ENCODE assay signal across 16 mouse cellular contexts in the genomic region with DNA sequence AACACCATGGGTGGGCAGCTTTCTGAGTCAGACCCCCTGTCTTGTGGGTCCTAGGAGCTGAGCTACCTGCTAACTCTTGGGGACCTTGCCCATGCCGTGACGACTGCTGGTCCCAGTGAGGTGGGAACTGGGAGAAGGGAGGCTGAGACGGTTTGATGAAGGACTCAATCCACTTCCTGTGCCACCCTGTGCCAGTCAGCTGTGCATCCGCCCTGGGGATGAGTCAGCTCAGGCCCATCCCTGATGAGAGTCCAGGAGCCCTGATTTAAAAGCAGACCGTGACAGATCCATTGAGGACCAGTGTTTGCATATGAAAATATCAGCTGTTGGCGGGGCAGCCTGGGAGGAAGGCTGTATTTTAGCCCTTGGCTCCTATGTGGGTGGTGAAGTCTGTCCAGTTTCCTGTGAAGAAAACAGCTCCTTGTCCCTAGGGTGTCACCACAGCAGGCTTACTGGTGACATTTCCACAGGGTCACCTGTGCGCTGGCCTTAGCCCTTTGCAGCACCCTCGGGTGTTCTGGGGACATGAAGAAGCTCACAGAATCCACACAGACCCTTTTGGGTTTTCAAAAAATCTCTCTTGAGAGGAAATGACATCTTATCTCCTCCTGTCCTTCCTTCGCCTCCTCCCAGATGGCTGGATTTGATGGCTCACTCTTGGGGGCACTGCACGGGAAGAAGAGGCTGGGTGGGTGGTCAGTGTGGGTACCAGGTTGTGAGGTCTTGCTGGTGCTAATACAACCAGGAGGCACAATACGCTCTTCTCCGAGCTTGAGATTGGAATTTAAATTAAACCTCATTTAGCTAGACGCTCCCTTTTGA.
DNase-seq lines count a peak whose midpoint lies in the region; ATAC-seq and TF ChIP-seq lines count a peak whose summit lies in the region.
"Had no signal": no experiment of that assay in that cellular context is flagged by ENCODE, and none has a peak within 500 bp of the region (broad histone marks: within the 10 kb centered on the region; RNA-seq: fewer than 3 reads in every experiment).

No protein-coding gene starts in this region.

- no peak overlapping the region for H3K4me3 ChIP-seq in embryonic facial prominence, embryonic 12.5 days
- H3K4me3 ChIP-seq in embryonic facial prominence, embryonic 10.5 days: no peak overlapping the region
- no peak overlapping the region for H3K4me3 ChIP-seq in lung, embryonic 16.5 days (ENCODE audit: low read length)
- H3K4me3 ChIP-seq in hindbrain, postnatal 0 days (ENCODE audit: low read length): no peak overlapping the region
- H3K4me3 ChIP-seq in stomach, embryonic 16.5 days (replicated peaks; ENCODE audit: low read length): no peak overlapping the region
- H3K4me3 ChIP-seq: embryonic facial prominence, embryonic 13.5 days had no signal

- no peak overlapping the region for H3K27ac ChIP-seq in embryonic facial prominence, embryonic 12.5 days
- H3K27ac ChIP-seq in embryonic facial prominence, embryonic 10.5 days (replicated peaks): no peak overlapping the region
- no peak overlapping the region; the same call in 1 of the 2 replicates for H3K27ac ChIP-seq in lung, embryonic 16.5 days (ENCODE audit: low read length)
- H3K27ac ChIP-seq in hindbrain, postnatal 0 days: no peak overlapping the region
- no peak overlapping the region for H3K27ac ChIP-seq in stomach, embryonic 16.5 days (ENCODE audit: low read length)
- H3K27ac ChIP-seq: embryonic facial prominence, embryonic 13.5 days; macrophage had no signal

- H3K4me2 ChIP-seq in embryonic facial prominence, embryonic 12.5 days (replicated peaks): 0 out of 2 replicates have a peak overlapping the region, but pooled peaks have one; percentile 9
- peak overlapping the region; percentile 34 for H3K4me2 ChIP-seq in lung, embryonic 16.5 days (ENCODE audit: low read depth, low read length)
- H3K4me2 ChIP-seq in hindbrain, postnatal 0 days (ENCODE audit: low read depth, low read length): peak overlapping the region; percentile 17; the same call in 1 of the 2 replicates
- H3K4me2 ChIP-seq in stomach, embryonic 16.5 days (ENCODE audit: low read depth, low read length): peak overlapping the region; percentile 3; the same call in 1 of the 2 replicates
- H3K4me2 ChIP-seq: embryonic facial prominence, embryonic 13.5 days had no signal

- no peak for DNase-seq in embryonic facial prominence, embryonic 10.5 days (ENCODE audit: low spot score)
- DNase-seq in lung, postnatal 10 days: no peak
- no peak for DNase-seq in hindbrain, postnatal 0 days (ENCODE audit: low spot score)
- no peak for DNase-seq in layer of hippocampus, adult 11-12 months (ENCODE audit: low spot score)
- no peak for DNase-seq in spleen, adult 12 weeks (ENCODE audit: low spot score)
- DNase-seq: adrenal gland, postnatal 25 days; cerebellum, adult 11 months; gastrocnemius, postnatal 10 days; liver; right cerebral cortex, postnatal 4 days; thymus, adult 18-20 months had no signal

- no peaks in the 10 kb centered on the region for H3K4me1 ChIP-seq in embryonic facial prominence, embryonic 12.5 days
- peaks cover 26% of the 10 kb centered on the region for H3K4me1 ChIP-seq in embryonic facial prominence, embryonic 10.5 days
- peaks cover 7% of the 10 kb centered on the region; the same call in 1 of the 2 replicates for H3K4me1 ChIP-seq in lung, embryonic 16.5 days (replicated peaks; ENCODE audit: control insufficient read depth, insufficient read depth, low read length)
- peaks cover 13% of the 10 kb centered on the region; the same call in 1 of the 2 replicates for H3K4me1 ChIP-seq in hindbrain, postnatal 0 days (ENCODE audit: insufficient read depth, low read length)
- 0 out of 2 replicates have a peak, but pooled peaks cover 4% of the 10 kb centered on the region for H3K4me1 ChIP-seq in stomach, embryonic 16.5 days (ENCODE audit: control insufficient read depth, insufficient read depth, low read length)
- H3K4me1 ChIP-seq: embryonic facial prominence, embryonic 13.5 days had no signal

- H3K9ac ChIP-seq in embryonic facial prominence, embryonic 12.5 days: no peak overlapping the region
- H3K9ac ChIP-seq in lung, embryonic 16.5 days (ENCODE audit: low read length): no peak overlapping the region
- peak overlapping the region; percentile 9; the same call in 1 of the 2 replicates for H3K9ac ChIP-seq in hindbrain, postnatal 0 days (replicated peaks; ENCODE audit: low read length)
- no peak overlapping the region for H3K9ac ChIP-seq in stomach, embryonic 16.5 days (ENCODE audit: low read length)
- H3K9ac ChIP-seq: embryonic facial prominence, embryonic 13.5 days had no signal

- ATAC-seq in embryonic facial prominence, embryonic 12.5 days (ENCODE audit: insufficient number of reproducible peaks, insufficient read depth, low FRiP score, low TSS enrichment): no peak; the same call in 1 of the 2 replicates
- ATAC-seq in lung, embryonic 16.5 days (ENCODE audit: low read depth): peak; percentile 51
- peak; percentile 46; the same call in 1 of the 2 replicates for ATAC-seq in hindbrain, postnatal 0 days
- ATAC-seq in stomach, embryonic 16.5 days (ENCODE audit: insufficient read depth, low FRiP score): peak; percentile 29; the same call in 1 of the 2 replicates

- H3K27me3 ChIP-seq in embryonic facial prominence, embryonic 12.5 days: no peaks in the 10 kb centered on the region
- H3K27me3 ChIP-seq in embryonic facial prominence, embryonic 10.5 days (replicated peaks; ENCODE audit: low read depth, poor library complexity, severe bottlenecking): no peaks in the 10 kb centered on the region
- no peaks in the 10 kb centered on the region for H3K27me3 ChIP-seq in lung, embryonic 16.5 days (ENCODE audit: control insufficient read depth, insufficient read depth, low read depth, low read length)
- H3K27me3 ChIP-seq in hindbrain, postnatal 0 days (ENCODE audit: insufficient read depth, low read length): no peaks in the 10 kb centered on the region
- no peaks in the 10 kb centered on the region for H3K27me3 ChIP-seq in stomach, embryonic 16.5 days (ENCODE audit: control insufficient read depth, insufficient read depth, low read length)
- H3K27me3 ChIP-seq: embryonic facial prominence, embryonic 13.5 days had no signal

- no peaks in the 10 kb centered on the region for H3K9me3 ChIP-seq in embryonic facial prominence, embryonic 12.5 days
- no peaks in the 10 kb centered on the region for H3K9me3 ChIP-seq in embryonic facial prominence, embryonic 10.5 days
- no peaks in the 10 kb centered on the region for H3K9me3 ChIP-seq in lung, embryonic 16.5 days (ENCODE audit: control insufficient read depth, low read length)
- H3K9me3 ChIP-seq in hindbrain, postnatal 0 days (ENCODE audit: low read length): no peaks in the 10 kb centered on the region
- no peaks in the 10 kb centered on the region for H3K9me3 ChIP-seq in stomach, embryonic 16.5 days (replicated peaks; ENCODE audit: control insufficient read depth, low read length)
- H3K9me3 ChIP-seq: embryonic facial prominence, embryonic 13.5 days had no signal

- 70% methylated on average over 13 of the region's 13 CpGs for WGBS in embryonic facial prominence, embryonic 12.5 days
- 72% methylated on average over 13 of the region's 13 CpGs for WGBS in embryonic facial prominence, embryonic 10.5 days
- WGBS in lung, embryonic 16.5 days: 61% methylated on average over 13 of the region's 13 CpGs
- 54% methylated on average over 13 of the region's 13 CpGs for WGBS in hindbrain, postnatal 0 days
- 62% methylated on average over 13 of the region's 13 CpGs for WGBS in stomach, embryonic 16.5 days

- no peaks in the 10 kb centered on the region for H3K36me3 ChIP-seq in embryonic facial prominence, embryonic 12.5 days
- no peaks in the 10 kb centered on the region for H3K36me3 ChIP-seq in embryonic facial prominence, embryonic 10.5 days (replicated peaks)
- no peaks in the 10 kb centered on the region for H3K36me3 ChIP-seq in lung, embryonic 16.5 days (ENCODE audit: control insufficient read depth, insufficient read depth, low read length)
- no peaks in the 10 kb centered on the region for H3K36me3 ChIP-seq in hindbrain, postnatal 0 days (ENCODE audit: insufficient read depth, low read length)
- no peaks in the 10 kb centered on the region for H3K36me3 ChIP-seq in stomach, embryonic 16.5 days (ENCODE audit: control insufficient read depth, insufficient read depth, low read length)
- H3K36me3 ChIP-seq: embryonic facial prominence, embryonic 13.5 days had no signal

- TF ChIP-seq CTCF in hindbrain, postnatal 0 days (IDR thresholded peaks at IDR 0.05; ENCODE audit: low read depth): no peak
